Mouse (Mus musculus) liver, embryonic 15.5 days (tissue): ENCODE measurements around the gene Rabgap1l. TPM values are rescaled to one million over a fixed set of nuclear protein-coding genes. Genes with fewer than 3 reads are reported as not detected.

Source experiments
- ATAC-seq: fragments of 200-750 bp; cut with Nextera tagmentation; 2 replicates; pipeline ENCODE4 v1.8.0; 2017; ENCODE audit warnings: moderate number of reproducible peaks, mild to moderate bottlenecking, moderate library complexity; ENCODE audit not compliant: insufficient read depth
- H3K27ac ChIP-seq: fragments of 300-500 bp; sonication (generic); replicated peaks from 2 replicates; pipeline ENCODE4 v1.5.1; 2015; ENCODE audit warnings: mild to moderate bottlenecking, inconsistent platforms
- H3K27me3 ChIP-seq: fragments of 300-500 bp; sonication (generic); 2 replicates; pipeline ENCODE4 v1.6.1; 2015; ENCODE audit warnings: mild to moderate bottlenecking, inconsistent platforms
- H3K36me3 ChIP-seq: fragments of 300-500 bp; sonication (generic); replicated peaks from 2 replicates; pipeline ENCODE4 v1.6.1; 2015; ENCODE audit warnings: moderate library complexity, mild to moderate bottlenecking, inconsistent platforms
- H3K4me1 ChIP-seq: fragments of 300-500 bp; sonication (generic); replicated peaks from 2 replicates; pipeline ENCODE4 v1.6.1; 2015; ENCODE audit warnings: inconsistent platforms
- H3K4me2 ChIP-seq: fragments of 300-500 bp; sonication (generic); 2 replicates; pipeline ENCODE4 v1.6.1; 2015; ENCODE audit warnings: moderate library complexity, mild to moderate bottlenecking, inconsistent platforms
- H3K4me3 ChIP-seq: fragments of 300-500 bp; sonication (generic); replicated peaks from 2 replicates; pipeline ENCODE4 v1.5.1; 2015; ENCODE audit warnings: mild to moderate bottlenecking, inconsistent platforms
- H3K9ac ChIP-seq: fragments of 300-500 bp; sonication (generic); 2 replicates; pipeline ENCODE4 v1.6.1; 2015; ENCODE audit warnings: moderate library complexity, mild to moderate bottlenecking, inconsistent platforms
- H3K9me3 ChIP-seq: fragments of 300-500 bp; sonication (generic); replicated peaks from 2 replicates; pipeline ENCODE4 v1.6.1; 2016; ENCODE audit warnings: inconsistent platforms
- WGBS: fragments of 180-500 bp; shearing (Covaris S2); methylation state at CpG from one replicate; pipeline ENCODE4 v1.1.7; 2015; ENCODE audit warnings: mixed read lengths; ENCODE audit not compliant: insufficient replicate concordance; 5-methylcytosine and 5-hydroxymethylcytosine counted together
- polyA plus RNA-seq: library from polyadenylated mRNA; unstranded; fragments of >200 nt; fragmentation: Nextera tagmentation; extraction: Ambion mirVana; gene quantifications from 2 replicates; pipeline ENCODE4 v1.2.1, GENCODE M21; 2015

The Rabgap1l gene
- polyA plus RNA-seq, 1 experiment from 2014 or later = 26.7 TPM

DNA sequence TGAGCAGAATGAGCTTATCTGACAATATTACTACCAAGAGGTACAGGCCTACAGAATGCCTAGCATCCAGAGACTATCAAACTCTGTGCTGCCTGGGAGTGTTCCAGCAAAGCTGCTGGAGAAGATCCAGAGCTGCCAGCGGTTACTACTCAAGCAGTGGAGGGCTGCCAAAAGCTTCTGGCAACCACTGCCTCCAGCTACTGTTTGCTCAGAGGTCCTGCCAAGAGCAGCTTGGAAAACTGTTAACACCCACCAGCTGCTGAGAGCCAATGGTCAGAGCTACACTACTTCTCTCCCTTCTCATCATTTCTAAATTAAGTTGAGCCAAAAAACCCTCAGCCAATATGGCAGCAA lies 99.9 kb downstream of the Rabgap1l start:
- no peak; the same call in 1 of the 2 replicates for ATAC-seq
- no peak overlapping the region for H3K4me3 ChIP-seq
- WGBS = 80% methylated on average over 1 of the region's 1 CpGs
- H3K27ac ChIP-seq = no peak overlapping the region
- no peak overlapping the region for H3K4me2 ChIP-seq
- H3K9me3 ChIP-seq = no peaks in the 10 kb centered on the region
- H3K36me3 ChIP-seq = peaks cover 5% of the 10 kb centered on the region; the same call in 1 of the 2 replicates
- no peaks in the 10 kb centered on the region for H3K4me1 ChIP-seq
- H3K9ac ChIP-seq = no peak overlapping the region
- H3K27me3 ChIP-seq = no peaks in the 10 kb centered on the region

DNA sequence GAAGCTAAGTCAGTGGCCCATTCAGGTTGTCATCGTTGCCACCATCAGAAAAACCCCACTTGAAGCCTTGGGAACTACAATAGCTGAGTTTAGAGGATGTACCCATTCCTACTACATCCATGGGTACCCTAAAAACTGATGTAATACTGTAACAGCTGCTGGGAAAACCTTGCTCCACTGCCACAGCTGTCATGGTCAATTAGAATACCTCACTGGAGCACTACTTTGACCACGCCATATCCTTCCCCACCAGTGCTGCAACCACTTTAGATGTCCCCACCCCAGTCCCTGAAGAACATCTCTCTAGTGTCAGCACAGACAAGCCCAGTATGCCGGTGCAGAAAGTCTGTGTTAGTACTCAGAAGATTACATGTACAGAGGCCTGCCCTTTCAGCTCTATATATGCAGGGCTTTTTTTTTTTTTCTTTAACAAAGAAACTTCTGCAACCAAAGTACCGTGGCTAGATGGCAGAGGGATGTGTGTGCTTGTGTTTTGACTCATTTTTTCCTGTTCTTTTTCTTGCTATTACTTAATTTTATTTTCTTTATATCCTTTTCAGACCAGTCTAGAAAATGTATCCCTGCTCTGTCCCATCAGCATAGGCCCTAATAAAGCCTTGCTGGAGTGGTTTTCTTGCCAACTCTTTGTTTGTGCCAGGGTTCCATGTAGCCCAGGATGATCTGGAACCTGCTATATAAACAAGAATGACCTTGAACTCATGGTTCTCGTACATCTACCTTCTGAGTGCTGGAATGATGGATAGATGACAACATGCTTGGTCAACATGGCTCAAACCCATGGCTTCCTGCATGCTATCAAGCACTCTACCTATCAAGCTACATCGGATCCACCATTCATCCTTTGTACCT lies 100.6 kb downstream of the Rabgap1l start:
- H3K36me3 ChIP-seq = peaks cover 5% of the 10 kb centered on the region; the same call in 1 of the 2 replicates
- H3K4me2 ChIP-seq = no peak overlapping the region
- H3K9ac ChIP-seq = no peak overlapping the region
- 76% methylated on average over 6 of the region's 6 CpGs for WGBS
- H3K27me3 ChIP-seq = no peaks in the 10 kb centered on the region
- no peaks in the 10 kb centered on the region for H3K4me1 ChIP-seq
- no peak overlapping the region for H3K4me3 ChIP-seq
- no peak overlapping the region for H3K27ac ChIP-seq
- no peaks in the 10 kb centered on the region for H3K9me3 ChIP-seq
- ATAC-seq = no peak

DNA sequence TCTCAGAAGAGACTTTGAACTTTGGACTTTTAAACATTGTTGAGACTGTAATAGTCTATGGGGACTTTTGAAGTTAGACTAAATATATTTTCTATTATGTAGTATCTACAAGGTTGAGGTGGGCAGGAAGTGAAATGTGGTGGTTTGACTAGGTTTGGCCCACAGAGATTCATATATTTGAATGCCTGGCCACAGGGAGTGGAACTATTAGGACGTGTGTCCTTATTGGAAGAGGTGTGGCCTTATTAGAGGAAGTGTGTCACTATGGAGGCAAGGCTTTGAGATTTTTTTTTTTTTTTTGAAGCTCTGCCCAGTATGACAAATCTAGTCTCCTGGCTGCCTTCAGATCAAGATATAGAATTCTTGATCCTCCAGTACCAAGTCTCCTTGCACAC lies 101.8 kb downstream of the Rabgap1l start:
- 62% methylated on average over 1 of the region's 1 CpGs for whole genome bisulfite sequencing
- Histone ChIP-seq H3K9ac (no peak overlapping the region), H3K27me3 (no peaks in the 10 kb centered on the region), H3K36me3 (peaks cover 8% of the 10 kb centered on the region; the same call in 1 of the 2 replicates), H3K27ac (no peak overlapping the region), H3K4me2 (no peak overlapping the region), H3K4me3 (no peak overlapping the region), H3K9me3 (no peaks in the 10 kb centered on the region), H3K4me1 (no peaks in the 10 kb centered on the region)
- ATAC-seq = no peak

DNA sequence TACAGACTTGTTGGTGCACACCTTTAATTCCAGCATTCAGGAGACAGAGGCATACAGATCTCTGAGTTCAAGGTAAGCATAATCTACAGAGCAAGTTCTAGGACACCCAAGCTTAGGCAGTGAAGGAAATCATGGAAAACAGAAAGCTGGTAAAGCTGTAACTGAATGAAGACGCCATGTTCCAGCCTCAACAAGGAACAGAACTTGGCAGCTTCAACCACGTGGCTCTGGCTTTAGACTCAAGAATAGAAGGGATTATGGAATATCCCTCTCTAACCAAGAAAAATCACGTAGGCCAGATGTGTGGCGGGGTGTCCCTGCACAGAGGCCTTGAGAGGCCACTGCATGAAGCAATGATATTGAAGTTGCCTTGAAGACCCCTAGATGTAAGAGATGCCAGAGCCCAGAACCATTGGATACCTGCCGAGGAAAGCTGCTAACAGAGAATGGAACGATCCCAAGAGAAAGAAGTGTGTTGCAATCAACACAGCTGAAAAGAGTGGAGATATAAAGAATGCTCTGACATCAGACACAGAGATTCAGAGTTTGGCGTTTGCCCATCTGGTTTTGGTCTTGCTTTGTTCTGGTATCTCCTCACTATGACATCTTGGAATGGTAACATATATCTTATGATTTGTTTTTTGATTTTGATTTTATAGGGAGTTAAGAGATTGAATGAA lies 102.4 kb downstream of the Rabgap1l start:
- Histone ChIP-seq H3K36me3 (peaks cover 9% of the 10 kb centered on the region; the same call in 1 of the 2 replicates), H3K9ac (no peak overlapping the region), H3K27me3 (no peaks in the 10 kb centered on the region), H3K4me3 (no peak overlapping the region), H3K27ac (no peak overlapping the region), H3K4me1 (no peaks in the 10 kb centered on the region), H3K4me2 (no peak overlapping the region), H3K9me3 (no peaks in the 10 kb centered on the region)
- WGBS = 85% methylated on average over 7 of the region's 7 CpGs
- no peak for ATAC-seq

DNA sequence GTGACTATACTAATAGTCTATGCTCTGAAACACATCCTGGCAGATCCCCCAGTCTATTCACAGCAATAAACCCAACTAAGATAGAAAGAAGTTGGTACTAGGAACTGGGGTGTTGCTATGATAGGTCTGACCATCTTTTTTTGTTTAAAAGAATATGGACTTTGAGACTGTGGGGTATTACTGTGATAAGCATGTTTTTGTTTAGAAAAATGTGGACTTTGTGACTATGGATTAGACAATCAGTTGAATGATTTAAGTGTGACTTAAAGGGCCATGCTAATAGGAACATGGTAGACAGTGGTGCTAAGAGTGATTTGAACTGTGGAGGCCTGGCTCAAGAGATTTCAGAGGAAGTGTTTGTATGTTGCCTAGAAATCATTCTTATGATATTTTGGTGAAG lies 103.5 kb downstream of the Rabgap1l start:
- Histone ChIP-seq H3K4me2 (no peak overlapping the region), H3K4me3 (no peak overlapping the region), H3K9me3 (no peaks in the 10 kb centered on the region), H3K4me1 (no peaks in the 10 kb centered on the region), H3K27me3 (no peaks in the 10 kb centered on the region), H3K9ac (no peak overlapping the region), H3K27ac (no peak overlapping the region), H3K36me3 (0 out of 2 replicates have a peak, but pooled peaks cover 10% of the 10 kb centered on the region)
- no peak for ATAC-seq

DNA sequence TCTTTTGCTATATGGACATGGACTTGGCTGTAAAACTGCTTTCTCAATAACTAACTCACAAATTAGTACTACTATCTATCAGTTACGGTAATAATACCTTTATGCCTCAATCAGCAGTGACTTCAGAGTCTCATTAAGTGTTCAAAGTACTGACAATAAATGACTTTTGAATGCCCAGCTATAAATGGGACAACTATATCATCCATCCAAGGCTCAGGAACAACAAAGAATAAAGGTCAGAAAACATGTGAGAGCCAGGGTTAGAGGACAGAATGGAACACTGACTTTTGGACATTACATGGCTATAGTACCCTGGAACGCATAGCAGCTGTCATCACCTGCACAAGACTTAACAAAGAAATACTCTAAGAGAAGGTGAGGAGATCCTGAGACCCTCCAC lies 108.8 kb downstream of the Rabgap1l start:
- H3K4me1 ChIP-seq = peaks cover 5% of the 10 kb centered on the region; the same call in 1 of the 2 replicates
- no peak overlapping the region for H3K27ac ChIP-seq
- no peaks in the 10 kb centered on the region for H3K27me3 ChIP-seq
- WGBS = 84% methylated on average over 2 of the region's 2 CpGs
- no peak overlapping the region for H3K4me3 ChIP-seq
- ATAC-seq = no peak
- H3K9me3 ChIP-seq = no peaks in the 10 kb centered on the region
- H3K9ac ChIP-seq = no peak overlapping the region
- H3K4me2 ChIP-seq = no peak overlapping the region
- H3K36me3 ChIP-seq = peaks cover 10% of the 10 kb centered on the region; the same call in 1 of the 2 replicates

DNA sequence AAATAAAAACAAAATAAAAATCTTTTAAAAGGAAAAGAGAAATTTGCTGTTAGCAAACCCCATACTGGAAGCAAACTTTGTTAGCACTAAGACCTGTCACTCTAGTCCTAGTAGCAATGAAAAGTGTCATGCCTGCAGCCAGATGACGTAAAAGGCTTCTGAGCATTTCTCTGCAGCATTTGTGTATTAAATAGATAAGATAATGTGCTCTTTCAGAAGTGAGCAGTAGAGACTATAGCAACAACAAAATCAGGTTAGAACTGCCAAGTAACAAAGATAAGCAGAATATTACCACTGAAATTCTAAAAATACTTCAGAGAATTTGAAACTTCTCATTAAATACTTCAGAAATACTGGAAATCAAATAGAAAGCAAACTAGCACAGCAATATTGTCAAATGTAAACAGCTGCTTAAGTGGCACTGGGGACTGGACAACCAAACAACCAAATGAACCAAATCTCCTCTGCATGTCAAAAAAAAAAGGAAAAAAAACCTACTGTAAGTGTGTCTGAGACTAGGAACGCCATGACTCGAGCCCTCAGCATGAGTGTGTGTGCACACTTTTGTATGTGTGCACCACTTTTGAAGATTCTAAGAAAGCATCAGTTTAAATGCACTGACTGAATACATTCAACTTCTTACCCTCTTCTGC lies 111.5 kb downstream of the Rabgap1l start:
- ATAC-seq = 0 out of 2 replicates have a peak, but pooled peaks have one; percentile 58
- Histone ChIP-seq H3K4me2 (no peak overlapping the region), H3K27me3 (no peaks in the 10 kb centered on the region), H3K36me3 (peaks cover 10% of the 10 kb centered on the region; the same call in 1 of the 2 replicates), H3K27ac (0 out of 2 replicates have a peak overlapping the region, but pooled peaks have one; percentile 5), H3K4me3 (no peak overlapping the region), H3K9me3 (no peaks in the 10 kb centered on the region), H3K4me1 (peaks cover 15% of the 10 kb centered on the region; the same call in 1 of the 2 replicates), H3K9ac (no peak overlapping the region)
- WGBS = 34% methylated on average over 3 of the region's 3 CpGs

DNA sequence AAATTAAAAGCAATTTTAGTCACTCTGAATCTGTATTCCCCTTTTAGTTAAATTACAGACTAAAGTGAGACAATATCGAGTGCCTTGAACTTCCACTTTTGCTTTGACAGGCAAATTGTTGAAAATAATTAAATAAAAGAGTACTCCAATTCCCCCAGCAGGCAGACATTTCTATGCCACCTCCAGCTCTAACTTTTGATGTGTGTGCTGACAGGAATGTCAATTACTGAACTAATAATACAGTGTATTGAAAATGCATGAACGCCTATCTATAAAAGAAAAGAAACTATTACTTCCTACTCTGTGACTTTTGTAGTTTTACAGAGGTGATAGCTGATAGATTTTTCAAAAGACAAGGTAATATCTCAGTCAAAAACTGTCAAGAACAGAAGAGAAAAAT lies 118.2 kb downstream of the Rabgap1l start:
- Histone ChIP-seq H3K9me3 (no peaks in the 10 kb centered on the region), H3K27me3 (no peaks in the 10 kb centered on the region), H3K4me1 (peaks cover 10% of the 10 kb centered on the region; the same call in 1 of the 2 replicates), H3K9ac (no peak overlapping the region), H3K27ac (no peak overlapping the region), H3K4me3 (no peak overlapping the region), H3K4me2 (no peak overlapping the region), H3K36me3 (no peaks in the 10 kb centered on the region)
- no peak for ATAC-seq
- WGBS = 77% methylated on average over 2 of the region's 2 CpGs

DNA sequence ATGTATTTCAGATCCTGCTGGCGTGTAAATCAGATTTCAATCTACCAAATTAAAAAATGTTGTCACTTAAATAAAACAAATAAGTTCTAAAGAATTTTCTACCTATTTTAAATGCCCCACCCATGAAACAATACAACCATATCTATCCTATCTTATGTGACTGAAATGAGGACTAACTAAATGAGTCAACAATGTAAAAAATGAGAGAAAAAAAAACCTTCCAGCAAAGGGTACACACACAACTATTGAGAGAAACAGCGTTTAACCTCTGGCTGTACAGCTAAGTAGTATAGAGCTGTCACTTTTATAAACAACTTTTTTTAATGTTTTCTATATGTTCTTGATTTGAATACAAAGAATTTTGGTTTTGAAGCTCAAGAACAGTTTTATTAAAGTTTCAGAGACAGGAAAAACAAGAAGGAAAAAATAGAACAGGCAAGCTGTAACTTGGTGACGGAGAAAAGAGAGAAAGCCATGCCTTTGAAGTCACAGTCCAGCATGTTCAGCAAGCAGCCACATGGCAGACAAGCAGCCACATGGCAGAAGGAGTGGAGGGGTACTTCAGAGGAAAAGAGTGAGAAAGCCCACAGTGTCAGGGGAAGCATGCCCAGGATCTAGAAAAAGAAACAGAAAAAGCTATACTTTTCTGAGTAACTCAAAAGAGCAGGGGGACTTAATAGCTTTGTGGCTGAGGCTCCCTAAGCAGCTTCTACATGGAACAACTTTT lies 120.8 kb downstream of the Rabgap1l start:
- no peaks in the 10 kb centered on the region for H3K9me3 ChIP-seq
- no peak overlapping the region for H3K27ac ChIP-seq
- no peak overlapping the region for H3K4me3 ChIP-seq
- no peaks in the 10 kb centered on the region for H3K27me3 ChIP-seq
- no peak for ATAC-seq
- H3K4me1 ChIP-seq = no peaks in the 10 kb centered on the region
- no peak overlapping the region for H3K9ac ChIP-seq
- H3K4me2 ChIP-seq = no peak overlapping the region
- no peaks in the 10 kb centered on the region for H3K36me3 ChIP-seq
- 79% methylated on average over 3 of the region's 3 CpGs for WGBS

DNA sequence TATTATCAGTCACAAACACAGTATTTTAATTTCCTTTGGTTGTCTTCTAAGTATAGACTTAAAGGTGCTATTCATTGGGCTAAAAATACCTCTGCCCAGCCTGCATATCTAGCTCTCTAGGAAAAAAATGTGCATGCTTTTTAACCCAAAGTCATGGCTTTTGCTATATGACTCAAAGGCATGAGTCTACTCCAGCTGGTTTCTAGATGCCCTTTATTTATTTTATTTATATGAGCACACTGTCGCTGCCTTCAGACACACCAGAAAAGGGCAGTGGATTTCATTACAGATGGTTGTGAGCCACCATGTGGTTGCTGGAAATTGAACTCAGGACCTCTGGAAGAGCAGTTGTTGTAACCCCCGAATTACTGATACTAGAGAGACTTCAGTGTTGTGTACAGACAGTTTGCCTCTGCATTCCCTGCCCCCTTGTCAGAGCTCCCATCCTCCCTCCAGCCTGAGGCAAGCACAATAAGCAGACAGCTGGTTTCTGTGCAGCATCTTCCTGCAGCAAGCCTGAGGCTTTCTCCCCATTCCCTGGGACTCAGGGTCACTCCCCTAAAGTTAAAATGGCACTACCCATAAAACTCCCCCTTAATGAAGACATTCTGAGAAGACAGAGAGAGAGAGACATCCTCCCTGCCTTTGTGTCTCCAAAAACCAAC lies 137.1 kb downstream of the Rabgap1l start:
- 63% methylated on average over 2 of the region's 2 CpGs for WGBS
- Histone ChIP-seq H3K27ac (no peak overlapping the region), H3K36me3 (no peaks in the 10 kb centered on the region), H3K9ac (no peak overlapping the region), H3K4me2 (no peak overlapping the region), H3K4me3 (no peak overlapping the region), H3K4me1 (no peaks in the 10 kb centered on the region), H3K9me3 (no peaks in the 10 kb centered on the region), H3K27me3 (no peaks in the 10 kb centered on the region)
- no peak for ATAC-seq
